Mouse (Mus musculus): Measurements from ENCODE around the gene Zfp827. TPM values are rescaled to one million over a fixed set of nuclear protein-coding genes. Genes with fewer than 3 reads are reported as not detected.

Zfp827 gene
- 6.0 TPM for polyA plus RNA-seq (2014; fragmentation: Illumina TruSeq; extraction: RNeasy Lipid Tissue Mini Kit (QIAGEN cat#74804); ENCODE audit: low read depth, low replicate concordance)

DNA sequence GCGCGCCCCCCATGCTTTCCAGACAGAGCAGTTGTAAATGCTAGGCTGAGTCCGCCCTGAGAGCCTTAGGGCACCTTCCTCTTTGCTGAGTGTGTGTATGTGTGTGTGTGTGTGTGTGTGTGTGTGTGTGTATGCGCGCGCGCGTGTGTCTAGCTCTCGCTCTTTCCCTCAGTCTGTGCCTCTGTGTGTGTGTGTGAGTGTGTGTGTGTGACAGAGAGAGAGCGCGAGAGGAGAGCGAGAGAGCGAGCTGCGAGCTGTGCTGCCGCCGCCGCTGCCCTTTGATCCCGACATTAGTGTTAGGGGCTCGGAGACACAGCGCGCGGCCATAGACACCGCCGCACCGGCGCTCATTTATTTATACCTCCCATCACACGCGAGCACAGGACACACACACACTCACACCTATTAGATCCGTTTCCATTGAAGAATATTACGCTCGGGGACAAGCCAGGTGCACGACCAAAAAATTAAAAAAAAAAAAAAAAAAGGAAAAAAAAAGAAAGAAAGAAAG is at the start of gene Zfp827:
Gene Zfp827 (plus strand): TSS at position 461 of the 511 bp plus-strand sequence.

Other genes starting within 250 kb of the Zfp827 start
- gene Lsm6, start 207.3 kb upstream of the Zfp827 start, polyA plus RNA-seq (2014; fragmentation: Illumina TruSeq; extraction: RNeasy Lipid Tissue Mini Kit (QIAGEN cat#74804); ENCODE audit: low read depth, low replicate concordance), result 37.8 TPM
- 5.6 TPM for gene 1700011L22Rik, start 220.1 kb downstream of the Zfp827 start, polyA plus RNA-seq (2014; fragmentation: Illumina TruSeq; extraction: RNeasy Lipid Tissue Mini Kit (QIAGEN cat#74804); ENCODE audit: low read depth, low replicate concordance)

Data from adipose tissue, adult 10 weeks (tissue).